ENCODE assay signal across 34 mouse cellular contexts in genomic region chr15:20207199-20207598, GRCm38 (mm10).
"Had no signal": no experiment of that assay in that cellular context is flagged by ENCODE, and none has a peak within 500 bp of the region (broad histone marks: within the 10 kb centered on the region; RNA-seq: fewer than 3 reads in every experiment).

No protein-coding gene starts in this region.

- DNase-seq: heart, postnatal 10 days; heart, postnatal 14 days; heart, postnatal 36 days; heart, postnatal 4 days; kidney, adult 11 months; kidney, adult 18-20 months; kidney, adult 2 months; kidney, adult 8-10 months; kidney, adult 9 months; kidney, postnatal 10 days; kidney, postnatal 14 days; kidney, postnatal 25 days; kidney, postnatal 36 days; kidney, postnatal 4 days; layer of hippocampus, adult 9-11 months; layer of hippocampus, postnatal 36 days had no signal

- ATAC-seq: hindbrain, embryonic 16.5 days; hindbrain, postnatal 0 days; inflammation-experienced regulatory T-cells, adult 6 months; intestine, embryonic 15.5 days; intestine, embryonic 16.5 days; intestine, postnatal 0 days had no signal

- H3K4me1 ChIP-seq: heart, embryonic 12.5 days; heart, embryonic 13.5 days; heart, embryonic 15.5 days; hindbrain, embryonic 10.5 days; hindbrain, embryonic 12.5 days; hindbrain, embryonic 13.5 days; hindbrain, embryonic 15.5 days; intestine, embryonic 15.5 days; kidney, embryonic 15.5 days had no signal

- H3K9me3 ChIP-seq: heart, embryonic 12.5 days; heart, embryonic 13.5 days; heart, embryonic 15.5 days; hindbrain, embryonic 10.5 days; hindbrain, embryonic 12.5 days; hindbrain, embryonic 13.5 days; hindbrain, embryonic 15.5 days; intestine, embryonic 15.5 days; kidney, embryonic 15.5 days had no signal

- H3K27me3 ChIP-seq: heart, embryonic 12.5 days; heart, embryonic 13.5 days; heart, embryonic 15.5 days; hindbrain, embryonic 12.5 days; hindbrain, embryonic 13.5 days; hindbrain, embryonic 15.5 days; intestine, embryonic 15.5 days; kidney, embryonic 15.5 days had no signal

- H3K9ac ChIP-seq: heart, embryonic 12.5 days; heart, embryonic 13.5 days; heart, embryonic 15.5 days; hindbrain, embryonic 12.5 days; hindbrain, embryonic 13.5 days; hindbrain, embryonic 14.5 days; hindbrain, embryonic 15.5 days; intestine, embryonic 15.5 days; kidney, embryonic 15.5 days had no signal

- H3K4me3 ChIP-seq: heart, embryonic 12.5 days; heart, embryonic 13.5 days; heart, embryonic 15.5 days; hindbrain, embryonic 10.5 days; hindbrain, embryonic 12.5 days; hindbrain, embryonic 13.5 days; hindbrain, embryonic 15.5 days; intestine, embryonic 15.5 days; kidney, embryonic 15.5 days; layer of hippocampus, adult 2 months; left cerebral cortex, adult 2 months had no signal

- H3K27ac ChIP-seq: heart, embryonic 13.5 days; heart, embryonic 15.5 days; hindbrain, embryonic 10.5 days; hindbrain, embryonic 12.5 days; hindbrain, embryonic 13.5 days; hindbrain, embryonic 14.5 days; hindbrain, embryonic 15.5 days; hindbrain, postnatal 0 days; intestine, embryonic 15.5 days; kidney, embryonic 15.5 days; kidney, postnatal 0 days; layer of hippocampus, adult 2 months; left cerebral cortex, adult 2 months had no signal

- H3K4me2 ChIP-seq: heart, embryonic 12.5 days; heart, embryonic 13.5 days; heart, embryonic 15.5 days; hindbrain, embryonic 12.5 days; hindbrain, embryonic 13.5 days; hindbrain, embryonic 14.5 days; hindbrain, embryonic 15.5 days; intestine, embryonic 15.5 days; kidney, embryonic 15.5 days had no signal

- H3K36me3 ChIP-seq: heart, embryonic 12.5 days; heart, embryonic 13.5 days; heart, embryonic 15.5 days; hindbrain, embryonic 10.5 days; hindbrain, embryonic 12.5 days; hindbrain, embryonic 13.5 days; hindbrain, embryonic 15.5 days; intestine, embryonic 15.5 days; kidney, embryonic 15.5 days had no signal
